Mouse (Mus musculus): ENCODE data around the gene Clstn2.

The Clstn2 gene

GRCm38 (mm10) chr9:97950378-97951006 is 82.5 kb downstream of the Clstn2 start:
- DNase-seq (ENCODE audit: low read depth): no peak

GRCm38 (mm10) chr9:97919326-97919725 is 113.7 kb downstream of the Clstn2 start:
- no peak for DNase-seq (ENCODE audit: low read depth)

- DNase-seq (ENCODE audit: low read depth): no peak
These were observed 141.6 kb downstream of the Clstn2 start for GRCm38 (mm10) chr9:97891415-97891814.

- DNase-seq (ENCODE audit: low read depth): no peak
These were observed 149.6 kb downstream of the Clstn2 start for GRCm38 (mm10) chr9:97883336-97883735.

- no peak for DNase-seq (ENCODE audit: low read depth)
These were observed 165.8 kb downstream of the Clstn2 start for GRCm38 (mm10) chr9:97867013-97867700.

GRCm38 (mm10) chr9:97852859-97853258 is 180.1 kb downstream of the Clstn2 start:
- DNase-seq (ENCODE audit: low read depth): no peak

- no peak for DNase-seq (ENCODE audit: low read depth)
These were observed 184.8 kb downstream of the Clstn2 start for GRCm38 (mm10) chr9:97847873-97848838.

GRCm38 (mm10) chr9:97842054-97842453 is 190.9 kb downstream of the Clstn2 start:
- DNase-seq (ENCODE audit: low read depth): no peak

- DNase-seq (ENCODE audit: low read depth): no peak
These were observed 201.8 kb downstream of the Clstn2 start for GRCm38 (mm10) chr9:97831216-97831615.

GRCm38 (mm10) chr9:97829919-97830318 is 203.1 kb downstream of the Clstn2 start:
- no peak for DNase-seq (ENCODE audit: low read depth)

GRCm38 (mm10) chr9:97827689-97828088 is 205.3 kb downstream of the Clstn2 start:
- DNase-seq (ENCODE audit: low read depth): no peak

GRCm38 (mm10) chr9:97826077-97826947 is 206.7 kb downstream of the Clstn2 start:
- no peak for DNase-seq (ENCODE audit: low read depth)

- no peak for DNase-seq (ENCODE audit: low read depth)
These were observed 215.9 kb downstream of the Clstn2 start for GRCm38 (mm10) chr9:97817116-97817515.

- DNase-seq (ENCODE audit: low read depth): no peak
These were observed 216.7 kb downstream of the Clstn2 start for GRCm38 (mm10) chr9:97816143-97816805.

- no peak for DNase-seq (ENCODE audit: low read depth)
These were observed 219.8 kb downstream of the Clstn2 start for GRCm38 (mm10) chr9:97813157-97813556.

GRCm38 (mm10) chr9:97807031-97807430 is 225.9 kb downstream of the Clstn2 start:
- no peak for DNase-seq (ENCODE audit: low read depth)

- no peak for DNase-seq (ENCODE audit: low read depth)
These were observed 239.3 kb downstream of the Clstn2 start for GRCm38 (mm10) chr9:97793661-97794060.

- DNase-seq (ENCODE audit: low read depth): no peak
These were observed 244.8 kb downstream of the Clstn2 start for GRCm38 (mm10) chr9:97788151-97788670.

GRCm38 (mm10) chr9:97780032-97780616 is 252.9 kb downstream of the Clstn2 start:
- no peak for DNase-seq (ENCODE audit: low read depth)

GRCm38 (mm10) chr9:97775770-97776169 is 257.2 kb downstream of the Clstn2 start:
- no peak for DNase-seq (ENCODE audit: low read depth)

Measured in c-Kit-positive CD71-negative TER-119-negative erythroid progenitor cells, embryonic 14.5 days (primary cell).